Mouse (Mus musculus) heart, embryonic 10.5 days (tissue): Measurements from ENCODE around the gene Tcf3. TPM values are rescaled to one million over a fixed set of nuclear protein-coding genes. Genes with fewer than 3 reads are reported as not detected.

Experiments used
- DNase-seq: peaks from one replicate; pipeline ENCODE4 v3.0.0-alpha.2; 2017; ENCODE audit warnings: low spot score
- H3K27ac ChIP-seq: fragments of 300-500 bp; sonication (generic); 2 replicates; pipeline ENCODE4 v1.5.1; 2016; ENCODE audit warnings: mild to moderate bottlenecking
- H3K27me3 ChIP-seq: fragments of 300-500 bp; sonication (generic); 2 replicates; pipeline ENCODE4 v1.6.1; 2016; ENCODE audit warnings: mild to moderate bottlenecking; ENCODE audit not compliant: poor library complexity, insufficient read depth, severe bottlenecking
- H3K36me3 ChIP-seq: fragments of 300-500 bp; sonication (generic); 2 replicates; pipeline ENCODE4 v1.6.1; 2016; ENCODE audit warnings: mild to moderate bottlenecking, moderate library complexity
- H3K4me1 ChIP-seq: fragments of 300-500 bp; sonication (generic); 2 replicates; pipeline ENCODE4 v1.6.1; 2016; ENCODE audit warnings: mild to moderate bottlenecking
- H3K4me3 ChIP-seq: fragments of 300-500 bp; sonication (generic); 2 replicates; pipeline ENCODE4 v1.5.1; 2016; ENCODE audit warnings: mild to moderate bottlenecking, moderate library complexity
- H3K9me3 ChIP-seq: fragments of 300-500 bp; sonication (generic); 2 replicates; pipeline ENCODE4 v1.6.1; 2016; ENCODE audit warnings: mild to moderate bottlenecking, moderate library complexity
- WGBS: fragments of 180-500 bp; shearing (Covaris S2); methylation state at CpG from one replicate; pipeline ENCODE4 v1.1.7; 2016; 5-methylcytosine and 5-hydroxymethylcytosine counted together
- microRNA-seq: library from miRNA; unstranded; fragments of <30 nt; microRNA quantifications from one replicate; pipeline ENCODE4, GENCODE M21; 2017
- polyA plus RNA-seq: library from polyadenylated mRNA; unstranded; fragments of >200 nt; fragmentation: Nextera tagmentation; extraction: Ambion mirVana; gene quantifications from 2 replicates; pipeline ENCODE4 v1.2.1, GENCODE M21; 2016

The Tcf3 gene
- polyA plus RNA-seq, 1 experiment from 2014 or later, result 140 TPM

- H3K4me3 ChIP-seq, result peak overlapping the region; percentile 44
- WGBS, result 5% methylated on average over 12 of the region's 12 CpGs
- H3K27me3 ChIP-seq, result peaks cover 38% of the 10 kb centered on the region
- no peaks in the 10 kb centered on the region for H3K36me3 ChIP-seq
- H3K9me3 ChIP-seq, result 0 out of 2 replicates have a peak, but pooled peaks cover 4% of the 10 kb centered on the region
- no peak overlapping the region for H3K27ac ChIP-seq
- DNase-seq, result no peak
- H3K4me1 ChIP-seq, result peaks cover 10% of the 10 kb centered on the region
Observed at GRCm38 (mm10) chr10:80371411-80371966, 62.0 kb downstream of the Tcf3 start.

- WGBS, result 74% methylated on average over 21 of the region's 21 CpGs
- no peak overlapping the region for H3K27ac ChIP-seq
- no peaks in the 10 kb centered on the region for H3K36me3 ChIP-seq
- no peak for DNase-seq
- 0 out of 2 replicates have a peak, but pooled peaks cover 4% of the 10 kb centered on the region for H3K9me3 ChIP-seq
- no peak overlapping the region for H3K4me3 ChIP-seq
- H3K27me3 ChIP-seq, result peaks cover 48% of the 10 kb centered on the region
- peaks cover 10% of the 10 kb centered on the region for H3K4me1 ChIP-seq
Observed at GRCm38 (mm10) chr10:80369995-80370747, 63.3 kb downstream of the Tcf3 start.

DNA sequence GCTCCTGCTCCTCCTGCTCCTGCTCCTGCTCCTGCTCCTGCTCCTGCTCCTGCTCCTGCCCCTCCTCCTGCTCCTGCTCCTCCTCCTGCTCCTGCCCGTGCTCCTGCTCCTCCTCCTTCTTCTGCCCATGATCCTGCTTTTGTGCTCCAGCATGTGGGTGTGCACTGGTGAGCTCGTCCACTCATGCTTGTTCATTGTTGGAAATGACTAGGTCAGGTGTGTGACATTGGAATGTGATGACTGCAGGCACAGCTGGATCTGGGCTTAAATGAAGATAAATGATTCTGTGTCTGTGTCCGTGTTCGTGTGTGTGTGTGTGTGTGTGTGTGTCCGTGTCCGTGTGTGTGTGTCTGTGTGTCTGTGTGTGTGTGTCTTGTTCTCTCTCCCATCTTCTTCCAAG lies 65.1 kb downstream of the Tcf3 start:
- H3K27ac ChIP-seq, result no peak overlapping the region
- no peak for DNase-seq
- H3K27me3 ChIP-seq, result peaks cover 65% of the 10 kb centered on the region
- H3K4me3 ChIP-seq, result no peak overlapping the region
- WGBS, result 81% methylated on average over 6 of the region's 6 CpGs
- H3K4me1 ChIP-seq, result peaks cover 17% of the 10 kb centered on the region
- 0 out of 2 replicates have a peak, but pooled peaks cover 4% of the 10 kb centered on the region for H3K9me3 ChIP-seq
- H3K36me3 ChIP-seq, result no peaks in the 10 kb centered on the region

- Histone ChIP-seq H3K27ac (no peak overlapping the region), H3K36me3 (no peaks in the 10 kb centered on the region), H3K9me3 (0 out of 2 replicates have a peak, but pooled peaks cover 4% of the 10 kb centered on the region), H3K27me3 (peaks cover 65% of the 10 kb centered on the region), H3K4me3 (no peak overlapping the region), H3K4me1 (peaks cover 17% of the 10 kb centered on the region)
- WGBS, result 66% methylated on average over 5 of the region's 5 CpGs
- DNase-seq, result no peak
Observed at GRCm38 (mm10) chr10:80367954-80368353, 65.5 kb downstream of the Tcf3 start.

GRCm38 (mm10) chr10:80365736-80366135 lies 67.7 kb downstream of the Tcf3 start:
- no peak overlapping the region for H3K27ac ChIP-seq
- H3K4me3 ChIP-seq, result no peak overlapping the region
- H3K9me3 ChIP-seq, result 0 out of 2 replicates have a peak, but pooled peaks cover 4% of the 10 kb centered on the region
- H3K4me1 ChIP-seq, result peaks cover 7% of the 10 kb centered on the region
- H3K36me3 ChIP-seq, result no peaks in the 10 kb centered on the region
- 60% methylated on average over 6 of the region's 6 CpGs for WGBS
- no peak for DNase-seq
- H3K27me3 ChIP-seq, result peaks cover 71% of the 10 kb centered on the region

- Histone ChIP-seq H3K4me1 (peaks cover 7% of the 10 kb centered on the region), H3K27ac (no peak overlapping the region), H3K9me3 (0 out of 2 replicates have a peak, but pooled peaks cover 4% of the 10 kb centered on the region), H3K4me3 (no peak overlapping the region), H3K27me3 (peaks cover 91% of the 10 kb centered on the region), H3K36me3 (no peaks in the 10 kb centered on the region)
- WGBS, result 50% methylated on average over 6 of the region's 6 CpGs
- DNase-seq, result no peak
Observed at GRCm38 (mm10) chr10:80363734-80364133, 69.7 kb downstream of the Tcf3 start.

Small RNA genes within 50 kb of the gene (microRNA-seq; reads per million reads assigned to microRNA genes)
- gene Gm22721, result not detected

Other genes with a start within 250 kb of the Tcf3 start
- 56.4 and 76.5 TPM in 2 replicates for gene Mum1, start 207.2 kb downstream of the Tcf3 start, polyA plus RNA-seq
- 432 and 538 TPM in 2 replicates for gene Ndufs7, start 184.5 kb downstream of the Tcf3 start, polyA plus RNA-seq
- 61.2 and 72.0 TPM in 2 replicates for gene Gamt, start 172.6 kb downstream of the Tcf3 start, polyA plus RNA-seq
- 40.2 and 58.0 TPM in 2 replicates for gene Dazap1, start 172.2 kb downstream of the Tcf3 start, polyA plus RNA-seq
- 774 and 882 TPM in 2 replicates for gene Rps15, start 141.2 kb downstream of the Tcf3 start, polyA plus RNA-seq
- gene Apc2, start 137.7 kb downstream of the Tcf3 start, polyA plus RNA-seq, result 0.74 and 0.78 TPM in 2 replicates
- 41.3 and 46.8 TPM in 2 replicates for gene 2310011J03Rik, start 113.1 kb downstream of the Tcf3 start, polyA plus RNA-seq
- gene Pcsk4, start 104.1 kb downstream of the Tcf3 start, polyA plus RNA-seq, result 1.6 and 4.0 TPM in 2 replicates
- 7.1 and 18.3 TPM in 2 replicates for gene Reep6, start 103.7 kb downstream of the Tcf3 start, polyA plus RNA-seq
- 1.3 and 1.9 TPM in 2 replicates for gene Adamtsl5, start 85.2 kb downstream of the Tcf3 start, polyA plus RNA-seq
- gene Plk5, start 77.2 kb downstream of the Tcf3 start, polyA plus RNA-seq, result 0.16 TPM in 1 of 2 replicates, not detected in the other
- 2.1 and 5.0 TPM in 2 replicates for gene Mex3d, start 46.0 kb downstream of the Tcf3 start, polyA plus RNA-seq
- gene Mbd3, start 34.1 kb downstream of the Tcf3 start, polyA plus RNA-seq, result 237 and 315 TPM in 2 replicates
- gene Uqcr11, start 26.8 kb downstream of the Tcf3 start, polyA plus RNA-seq, result 973 and 1,195 TPM in 2 replicates
- gene Onecut3, start 61.2 kb upstream of the Tcf3 start, polyA plus RNA-seq, result 0.44 TPM in 1 of 2 replicates, not detected in the other
- 0.31 and 0.32 TPM in 2 replicates for gene Atp8b3, start 105.5 kb upstream of the Tcf3 start, polyA plus RNA-seq
- gene Rexo1, start 127.9 kb upstream of the Tcf3 start, polyA plus RNA-seq, result 25.1 and 26.9 TPM in 2 replicates
- 7.9 and 8.1 TPM in 2 replicates for gene Klf16, start 143.7 kb upstream of the Tcf3 start, polyA plus RNA-seq
- gene Abhd17a, start 156.7 kb upstream of the Tcf3 start, polyA plus RNA-seq, result 94.1 and 120 TPM in 2 replicates
- gene Scamp4, start 169.2 kb upstream of the Tcf3 start, polyA plus RNA-seq, result 97.4 and 97.9 TPM in 2 replicates
- gene Adat3, start 169.2 kb upstream of the Tcf3 start, polyA plus RNA-seq, result 5.8 and 9.3 TPM in 2 replicates
- 3.1 and 3.5 TPM in 2 replicates for gene Gm49322, start 172.4 kb upstream of the Tcf3 start, polyA plus RNA-seq
- gene Csnk1g2, start 189.2 kb upstream of the Tcf3 start, polyA plus RNA-seq, result 110 and 150 TPM in 2 replicates
- 59.0 and 69.9 TPM in 2 replicates for gene Btbd2, start 223.4 kb upstream of the Tcf3 start, polyA plus RNA-seq
- gene Mknk2, start 244.5 kb upstream of the Tcf3 start, polyA plus RNA-seq, result 90.8 and 92.0 TPM in 2 replicates